ENCODE assay signal across 28 mouse cellular contexts in the genomic region with DNA sequence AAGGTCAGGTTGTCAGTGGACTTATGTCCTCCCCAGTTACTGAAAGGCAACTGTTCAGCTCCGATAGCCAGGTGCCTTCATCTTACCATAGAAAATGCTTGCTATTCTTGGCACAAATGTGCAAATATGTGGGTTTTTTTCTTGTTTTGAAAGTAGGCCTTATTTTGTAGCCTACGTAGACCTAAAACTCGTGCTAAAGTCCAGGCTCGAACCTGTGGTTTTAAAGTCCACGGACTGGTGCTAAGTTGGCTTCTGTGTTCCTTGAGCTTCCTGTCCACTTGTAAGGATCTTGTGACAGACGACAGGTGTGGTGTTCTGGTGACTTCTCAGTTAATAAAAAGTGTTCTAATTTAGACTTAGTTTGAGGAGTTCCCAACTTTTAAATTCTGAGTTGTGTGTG. TPM values are rescaled to one million over a fixed set of nuclear protein-coding genes. Genes with fewer than 3 reads are reported as not detected.
DNase-seq lines count a peak whose midpoint lies in the region; ATAC-seq and TF ChIP-seq lines count a peak whose summit lies in the region.
"Had no signal": no experiment of that assay in that cellular context is flagged by ENCODE, and none has a peak within 500 bp of the region (broad histone marks: within the 10 kb centered on the region; RNA-seq: fewer than 3 reads in every experiment).

No protein-coding gene starts in this region.

- no peak for ATAC-seq in forebrain, embryonic 14.5 days
- ATAC-seq in liver, embryonic 12.5 days = no peak
- ATAC-seq: activated CD4-positive, CD25-positive, alpha-beta regulatory T cell, adult 4 months; forebrain, embryonic 13.5 days; forebrain, postnatal 0 days had no signal

- H3K4me1 ChIP-seq in forebrain, embryonic 10.5 days = peaks cover 51% of the 10 kb centered on the region
- no peaks in the 10 kb centered on the region for H3K4me1 ChIP-seq in forebrain, embryonic 14.5 days (ENCODE audit: control insufficient read depth, insufficient read depth, low read length)
- H3K4me1 ChIP-seq in kidney, adult 2 months (ENCODE audit: control insufficient read depth, insufficient read depth, low read length) = peaks cover 58% of the 10 kb centered on the region
- H3K4me1 ChIP-seq in liver, adult 2 months (ENCODE audit: control insufficient read depth, insufficient read depth, low read length) = peaks cover 6% of the 10 kb centered on the region
- peaks cover 28% of the 10 kb centered on the region for H3K4me1 ChIP-seq in liver, embryonic 12.5 days
- H3K4me1 ChIP-seq: hindbrain, embryonic 15.5 days had no signal

- H3K27ac ChIP-seq in forebrain, embryonic 10.5 days = 0 out of 2 replicates have a peak overlapping the region, but pooled peaks have one; percentile 17
- H3K27ac ChIP-seq in forebrain, embryonic 14.5 days (ENCODE audit: low read depth, low read length) = no peak overlapping the region
- H3K27ac ChIP-seq in kidney, adult 2 months (ENCODE audit: insufficient read depth, low read depth, low read length) = peak overlapping the region; percentile 79
- H3K27ac ChIP-seq in liver, adult 2 months (replicated peaks; ENCODE audit: insufficient read depth, low read depth, low read length) = 0 out of 2 replicates have a peak overlapping the region, but pooled peaks have one; percentile 7
- H3K27ac ChIP-seq in liver, embryonic 12.5 days = no peak overlapping the region
- H3K27ac ChIP-seq: embryonic facial prominence, embryonic 10.5 days; embryonic facial prominence, embryonic 13.5 days; forebrain, embryonic 13.5 days; gastrocnemius, adult 2 months; heart, embryonic 10.5 days; hindbrain, embryonic 12.5 days; hindbrain, embryonic 15.5 days had no signal

- no peak overlapping the region for H3K9ac ChIP-seq in forebrain, embryonic 14.5 days (ENCODE audit: low read length)
- H3K9ac ChIP-seq in liver, adult 2 months (ENCODE audit: low read depth, low read length) = no peak overlapping the region
- H3K9ac ChIP-seq in liver, embryonic 12.5 days = no peak overlapping the region
- H3K9ac ChIP-seq: embryonic facial prominence, embryonic 13.5 days; forebrain, embryonic 13.5 days; forebrain, postnatal 0 days; hindbrain, embryonic 12.5 days; hindbrain, embryonic 15.5 days had no signal

- 77% methylated on average over 6 of the region's 6 CpGs for WGBS in forebrain, embryonic 10.5 days
- WGBS in forebrain, embryonic 14.5 days = 87% methylated on average over 6 of the region's 6 CpGs
- WGBS in kidney, adult 2 months = 48% methylated on average over 6 of the region's 6 CpGs
- WGBS in liver, adult 2 months = 36% methylated on average over 6 of the region's 6 CpGs
- 62% methylated on average over 6 of the region's 6 CpGs for WGBS in liver, embryonic 12.5 days (ENCODE audit: insufficient replicate concordance)

- no peaks in the 10 kb centered on the region for H3K27me3 ChIP-seq in forebrain, embryonic 10.5 days (ENCODE audit: poor library complexity, severe bottlenecking)
- no peaks in the 10 kb centered on the region for H3K27me3 ChIP-seq in forebrain, embryonic 14.5 days (replicated peaks; ENCODE audit: control insufficient read depth, insufficient read depth, low read length)
- H3K27me3 ChIP-seq in kidney, adult 2 months (replicated peaks; ENCODE audit: control insufficient read depth, insufficient read depth, low read length) = no peaks in the 10 kb centered on the region
- no peaks in the 10 kb centered on the region for H3K27me3 ChIP-seq in liver, adult 2 months (ENCODE audit: control insufficient read depth, insufficient read depth, low read length)
- no peaks in the 10 kb centered on the region for H3K27me3 ChIP-seq in liver, embryonic 12.5 days (replicated peaks)
- H3K27me3 ChIP-seq: embryonic facial prominence, embryonic 13.5 days; forebrain, embryonic 13.5 days; hindbrain, embryonic 12.5 days; hindbrain, embryonic 15.5 days had no signal

- H3K79me2 ChIP-seq in liver, adult 2 months (ENCODE audit: control insufficient read depth, insufficient read depth, low read length) = peaks cover 18% of the 10 kb centered on the region

- no peaks in the 10 kb centered on the region for H3K9me3 ChIP-seq in forebrain, embryonic 10.5 days
- H3K9me3 ChIP-seq in forebrain, embryonic 14.5 days (replicated peaks; ENCODE audit: control insufficient read depth, low read length) = no peaks in the 10 kb centered on the region
- no peaks in the 10 kb centered on the region for H3K9me3 ChIP-seq in liver, embryonic 12.5 days (replicated peaks)
- H3K9me3 ChIP-seq: embryonic facial prominence, embryonic 10.5 days; embryonic facial prominence, embryonic 13.5 days; forebrain, embryonic 13.5 days; heart, embryonic 10.5 days; hindbrain, embryonic 12.5 days; hindbrain, embryonic 15.5 days had no signal

- DNase-seq in forebrain, embryonic 10.5 days (ENCODE audit: extremely low spot score, low spot score) = no peak
- DNase-seq in forebrain, embryonic 14.5 days (ENCODE audit: low spot score) = no peak
- peak; percentile 84 for DNase-seq in kidney, adult 2 months
- no peak for DNase-seq in kidney, postnatal 10 days
- peak; percentile 46 to 71 for DNase-seq in kidney, postnatal 25 days
- DNase-seq in kidney, postnatal 4 days = no peak
- peak; percentile 72 for DNase-seq in liver, adult 2 months (ENCODE audit: extremely low read depth, low read depth, low spot score)
- DNase-seq: adrenal gland, adult 8-10 months; adrenal gland, postnatal 25 days; B cell, adult 2 months; cerebellum, adult 11-12 months; cerebellum, adult 8-10 months; cerebellum, postnatal 10 days; cerebellum, postnatal 36 days; embryo, embryonic 11 days; forebrain, postnatal 0 days; gastrocnemius, adult 2 months; gastrocnemius, postnatal 14 days had no signal

- no peak overlapping the region for H3K4me3 ChIP-seq in forebrain, embryonic 10.5 days
- no peak overlapping the region for H3K4me3 ChIP-seq in forebrain, embryonic 14.5 days (ENCODE audit: low read depth, low read length)
- H3K4me3 ChIP-seq in kidney, adult 2 months (ENCODE audit: insufficient read depth, low read depth, low read length) = no peak overlapping the region
- H3K4me3 ChIP-seq in liver, adult 2 months (ENCODE audit: insufficient read depth, low read depth, low read length) = no peak overlapping the region
- H3K4me3 ChIP-seq in liver, embryonic 12.5 days = no peak overlapping the region
- H3K4me3 ChIP-seq: embryonic facial prominence, embryonic 10.5 days; embryonic facial prominence, embryonic 13.5 days; erythroblast, embryonic 14.5 days; forebrain, embryonic 13.5 days; gastrocnemius, adult 2 months; heart, adult 2 months; heart, embryonic 10.5 days; hindbrain, embryonic 12.5 days; hindbrain, embryonic 15.5 days had no signal

- no peaks in the 10 kb centered on the region for H3K36me3 ChIP-seq in forebrain, embryonic 10.5 days (replicated peaks)
- no peaks in the 10 kb centered on the region for H3K36me3 ChIP-seq in forebrain, embryonic 14.5 days (ENCODE audit: control insufficient read depth, insufficient read depth, low read length)
- no peaks in the 10 kb centered on the region for H3K36me3 ChIP-seq in kidney, adult 2 months (ENCODE audit: control insufficient read depth, insufficient read depth, low read length)
- H3K36me3 ChIP-seq in liver, adult 2 months (ENCODE audit: control insufficient read depth, insufficient read depth, low read length) = peaks cover 2% of the 10 kb centered on the region; the same call in 1 of the 2 replicates
- no peaks in the 10 kb centered on the region for H3K36me3 ChIP-seq in liver, embryonic 12.5 days
- H3K36me3 ChIP-seq: embryonic facial prominence, embryonic 10.5 days; embryonic facial prominence, embryonic 13.5 days; heart, embryonic 10.5 days; hindbrain, embryonic 12.5 days; hindbrain, embryonic 15.5 days had no signal

- no peak for TF ChIP-seq CTCF in kidney, adult 2 months (conservative IDR thresholded peaks at IDR 0.05; ENCODE audit: insufficient read depth, insufficient read length, low read depth, low read length)
- TF ChIP-seq CTCF in liver, adult 2 months (IDR thresholded peaks at IDR 0.05; ENCODE audit: low read depth, low read length) = no peak

- no peak for TF ChIP-seq POLR2A in kidney, adult 2 months (IDR thresholded peaks at IDR 0.05; ENCODE audit: low read depth, low read length)
- TF ChIP-seq POLR2A in liver, adult 2 months (IDR thresholded peaks at IDR 0.05; ENCODE audit: extremely low read depth, insufficient read depth, low read length) = no peak

- no peak overlapping the region for H3K4me2 ChIP-seq in forebrain, embryonic 14.5 days (ENCODE audit: low read length)
- no peak overlapping the region for H3K4me2 ChIP-seq in liver, embryonic 12.5 days
- H3K4me2 ChIP-seq: embryonic facial prominence, embryonic 13.5 days; forebrain, embryonic 13.5 days; hindbrain, embryonic 12.5 days; hindbrain, embryonic 15.5 days had no signal

RNA-seq across cellular contexts. Expression of a gene that starts 15.2 kb away (rescaled TPM):
- polyA plus RNA-seq in forebrain, embryonic 10.5 days (2016; fragmentation: Nextera tagmentation; extraction: Ambion mirVana) = 11.6 and 11.9 TPM in 2 replicates
- 5.2 and 8.5 TPM in 2 replicates for polyA plus RNA-seq in forebrain, embryonic 14.5 days (2014; fragmentation: Nextera tagmentation; extraction: Ambion mirVana)
- 68.2 and 74.5 TPM in 2 replicates for polyA plus RNA-seq in kidney, adult 2 months (2012; rRNA removed)
- 55.0 and 56.6 TPM in 2 replicates for total RNA-seq in liver, adult 2 months (2014; rRNA removed)
- polyA plus RNA-seq in liver, adult 2 months (2012; rRNA removed) = 6.9 and 9.2 TPM in 2 replicates
- 5.4 and 5.7 TPM in 2 replicates for polyA plus RNA-seq in liver, embryonic 12.5 days (2016; fragmentation: Nextera tagmentation; extraction: Ambion mirVana)

RNA-seq across cellular contexts. Expression of a gene that starts 42.7 kb away (rescaled TPM):
- polyA plus RNA-seq in forebrain, embryonic 10.5 days (2016; fragmentation: Nextera tagmentation; extraction: Ambion mirVana) = 12.8 and 13.0 TPM in 2 replicates
- 12.5 TPM in 2 replicates for polyA plus RNA-seq in forebrain, embryonic 14.5 days (2014; fragmentation: Nextera tagmentation; extraction: Ambion mirVana)
- 37.6 and 46.0 TPM in 2 replicates for polyA plus RNA-seq in kidney, adult 2 months (2012; rRNA removed)
- 23.3 and 23.6 TPM in 2 replicates for total RNA-seq in liver, adult 2 months (2014; rRNA removed)
- polyA plus RNA-seq in liver, adult 2 months (2012; rRNA removed) = 20.5 and 23.8 TPM in 2 replicates
- polyA plus RNA-seq in liver, embryonic 12.5 days (2016; fragmentation: Nextera tagmentation; extraction: Ambion mirVana) = 11.9 and 12.7 TPM in 2 replicates

Comparison
In these comparisons a context has a peak if more than half of its experiments do, and no peak if none do; other contexts are left out.
1. DNase-seq: peak in kidney, adult 2 months (single experiment), kidney, postnatal 25 days (2 of 2) and liver, adult 2 months (single experiment); none in forebrain, embryonic 10.5 days (single experiment), forebrain, embryonic 14.5 days (single experiment), kidney, postnatal 10 days (single experiment) and kidney, postnatal 4 days (0 of 2).
2. H3K27ac ChIP-seq: peak in forebrain, embryonic 10.5 days (single experiment), kidney, adult 2 months (single experiment) and liver, adult 2 months (single experiment); none in forebrain, embryonic 14.5 days (single experiment) and liver, embryonic 12.5 days (single experiment).